Comparison of ENCODE assay signal across 8 mouse cellular contexts in genomic region chr1:135146946-135147701, GRCm38 (mm10). TPM values are rescaled to one million over a fixed set of nuclear protein-coding genes. Genes with fewer than 3 reads are reported as not detected.
A peak's percentile ranks its signal among the peaks of the same experiment; 100 is the strongest.
DNase-seq lines count a peak whose midpoint lies in the region; ATAC-seq lines count a peak whose summit lies in the region.

No protein-coding gene starts in this region.

- ATAC-seq in intestine, embryonic 14.5 days (replicated peaks; ENCODE audit: low FRiP score, low TSS enrichment, low read depth): peak; percentile 73
- peak; percentile 28 for ATAC-seq in megakaryocyte-erythroid progenitor cell, adult 5-6 weeks (replicated peaks; ENCODE audit: low FRiP score, low TSS enrichment, poor library complexity, severe bottlenecking)

- H3K9me3 ChIP-seq in intestine, embryonic 14.5 days (ENCODE audit: control insufficient read depth, low read length): no peaks in the 10 kb centered on the region

- DNase-seq in adrenal gland, adult (ENCODE audit: inconsistent age in 2 of 2, low spot score in 1 of 2): peak; percentile 93 to 96
- peak; percentile 73 for DNase-seq in embryo, embryonic 10.5 days (ENCODE audit: low spot score)
- peak; percentile 86 for DNase-seq in gastrocnemius, postnatal 25 days
- peak; percentile 92 for DNase-seq in intestine, embryonic 14.5 days (ENCODE audit: low spot score)
- peak; percentile 76 to 81 for DNase-seq in left cerebral cortex, postnatal 25 days (ENCODE audit: low spot score in 2 of 2)
- peak; percentile 89 to 92 for DNase-seq in right cerebral cortex, postnatal 10 days (ENCODE audit: low spot score in 2 of 2)
- DNase-seq in urinary bladder, postnatal 14 days (ENCODE audit: low spot score): peak; percentile 90

- under 1% methylated on average over 68 of the region's 69 CpGs for WGBS in intestine, embryonic 14.5 days

- intact Hi-C loops in left cerebral cortex, postnatal 25 days (cut with DNase I): no loop called here

- peak overlapping the region; percentile 94 for H3K9ac ChIP-seq in intestine, embryonic 14.5 days (ENCODE audit: low read length)

- H3K4me2 ChIP-seq in intestine, embryonic 14.5 days (ENCODE audit: low read length): peak overlapping the region; percentile 53

- peaks cover 2% of the 10 kb centered on the region; the same call in 1 of the 2 replicates for H3K27me3 ChIP-seq in intestine, embryonic 14.5 days (replicated peaks; ENCODE audit: control insufficient read depth, insufficient read depth, low read length)

- H3K36me3 ChIP-seq in intestine, embryonic 14.5 days (ENCODE audit: control insufficient read depth, insufficient read depth, low read length): 0 out of 2 replicates have a peak, but pooled peaks cover 9% of the 10 kb centered on the region

- peaks cover 12% of the 10 kb centered on the region for H3K4me1 ChIP-seq in intestine, embryonic 14.5 days (replicated peaks; ENCODE audit: control insufficient read depth, insufficient read depth, low read length)

- H3K4me3 ChIP-seq in intestine, embryonic 14.5 days (ENCODE audit: low read depth, low read length): peak overlapping the region; percentile 83

- H3K27ac ChIP-seq in intestine, embryonic 14.5 days (ENCODE audit: low read depth): peak overlapping the region; percentile 75

RNA-seq across cellular contexts. Expression of gene Arl8a, which starts 0.5 kb away (rescaled TPM):
- 10 to 100 TPM; 14.9 to 15.7 TPM for total RNA-seq in gastrocnemius, postnatal 25 days (2021)
- 54.2 and 55.1 TPM in 2 replicates for polyA plus RNA-seq in intestine, embryonic 14.5 days (2014; fragmentation: Nextera tagmentation; extraction: Ambion mirVana)
- 100 to 1,000 TPM; 261 to 278 TPM for total RNA-seq in left cerebral cortex, postnatal 25 days (2021)
- 23.8 and 38.4 TPM in 2 replicates for total RNA-seq in megakaryocyte-erythroid progenitor cell, adult 5-6 weeks (2014; fragmentation: Nextera tagmentation)
- 7.9 and 14.8 TPM in 2 replicates for total RNA-seq in megakaryocyte-erythroid progenitor cell, adult 5-6 weeks (2017)

RNA-seq across cellular contexts. Expression of gene Ptpn7, which starts 14.6 kb away (rescaled TPM):
- total RNA-seq in gastrocnemius, postnatal 25 days (2021): under 1 TPM; 0.20 to 0.38 TPM
- 2.0 TPM in 2 replicates for polyA plus RNA-seq in intestine, embryonic 14.5 days (2014; fragmentation: Nextera tagmentation; extraction: Ambion mirVana)
- 1 to 10 TPM in 1 of 2 experiments, under 1 TPM in 1; 0.16 to 1.0 TPM for total RNA-seq in left cerebral cortex, postnatal 25 days (2021)
- total RNA-seq in megakaryocyte-erythroid progenitor cell, adult 5-6 weeks (2014; fragmentation: Nextera tagmentation): 108 and 110 TPM in 2 replicates
- total RNA-seq in megakaryocyte-erythroid progenitor cell, adult 5-6 weeks (2017): 68.5 and 93.7 TPM in 2 replicates

RNA-seq across cellular contexts. Expression of gene Gpr37l1, which starts 20.4 kb away (rescaled TPM):
- total RNA-seq in gastrocnemius, postnatal 25 days (2021): under 1 TPM; 0.59 to 0.83 TPM
- polyA plus RNA-seq in intestine, embryonic 14.5 days (2014; fragmentation: Nextera tagmentation; extraction: Ambion mirVana): 0.35 and 0.50 TPM in 2 replicates
- total RNA-seq in left cerebral cortex, postnatal 25 days (2021): 100 to 1,000 TPM; 182 to 212 TPM
- not detected in 2 replicates for total RNA-seq in megakaryocyte-erythroid progenitor cell, adult 5-6 weeks (2014; fragmentation: Nextera tagmentation)
- total RNA-seq in megakaryocyte-erythroid progenitor cell, adult 5-6 weeks (2017): not detected in 2 replicates

RNA-seq across cellular contexts. Expression of gene Lgr6, which starts 42.0 kb away (rescaled TPM):
- under 1 TPM; 0.51 to 0.54 TPM for total RNA-seq in gastrocnemius, postnatal 25 days (2021)
- 0.69 and 0.97 TPM in 2 replicates for polyA plus RNA-seq in intestine, embryonic 14.5 days (2014; fragmentation: Nextera tagmentation; extraction: Ambion mirVana)
- total RNA-seq in left cerebral cortex, postnatal 25 days (2021): 1 to 10 TPM; 1.5 to 2.1 TPM
- total RNA-seq in megakaryocyte-erythroid progenitor cell, adult 5-6 weeks (2014; fragmentation: Nextera tagmentation): not detected in 2 replicates
- not detected in 2 replicates for total RNA-seq in megakaryocyte-erythroid progenitor cell, adult 5-6 weeks (2017)

Comparison
In these comparisons a context has a peak if more than half of its experiments do, and no peak if none do; other contexts are left out.
1. Peak in every context shown above with its lines: DNase-seq, ATAC-seq, H3K4me3 ChIP-seq and H3K27ac ChIP-seq.
2. RNA of gene Arl8a, which starts 0.5 kb away (total RNA-seq): 261 to 278 TPM in left cerebral cortex, postnatal 25 days; 7.9 to 38.4 TPM in megakaryocyte-erythroid progenitor cell, adult 5-6 weeks and 14.9 to 15.7 TPM in gastrocnemius, postnatal 25 days; every median in the first group is over 4 times any median in the second.
3. RNA of gene Ptpn7, which starts 14.6 kb away (total RNA-seq): 68.5 to 110 TPM in megakaryocyte-erythroid progenitor cell, adult 5-6 weeks; 0.16 to 1.0 TPM in left cerebral cortex, postnatal 25 days and 0.20 to 0.38 TPM in gastrocnemius, postnatal 25 days; every median in the first group is over 10 times any median in the second.
4. RNA of gene Gpr37l1, which starts 20.4 kb away (total RNA-seq): 182 to 212 TPM in left cerebral cortex, postnatal 25 days; 0.59 to 0.83 TPM in gastrocnemius, postnatal 25 days and not detected in megakaryocyte-erythroid progenitor cell, adult 5-6 weeks; every median in the first group is over 100 times any median in the second.